Mouse (Mus musculus): Measurements from ENCODE around the gene Cyb5r4. TPM values are rescaled to one million over a fixed set of nuclear protein-coding genes. Genes with fewer than 3 reads are reported as not detected.

Cyb5r4 gene
- polyA plus RNA-seq (2017; shearing (Covaris generic)) = 68.0 TPM

GRCm38 (mm10) chr9:87021778-87022523 lies at the start of gene Cyb5r4:
Gene Cyb5r4, plus strand, starts transcription at chr9:87022014.

GRCm38 (mm10) chr9:87015288-87015937 lies 6.4 kb upstream of the Cyb5r4 start, which contains the start of gene Ripply2:
Gene Ripply2, plus strand, starts transcription at chr9:87015537.

Other genes starting within 250 kb of the Cyb5r4 start
- 0.18 TPM for gene Snap91, start 141.4 kb upstream of the Cyb5r4 start, polyA plus RNA-seq (2017; shearing (Covaris generic))
- gene Ripply2, start 6.5 kb upstream of the Cyb5r4 start, polyA plus RNA-seq (2017; shearing (Covaris generic)) = not detected
- gene Mrap2, start 122.3 kb downstream of the Cyb5r4 start, polyA plus RNA-seq (2017; shearing (Covaris generic)) = not detected
- 8.7 TPM for gene Cep162, start 233.5 kb downstream of the Cyb5r4 start, polyA plus RNA-seq (2017; shearing (Covaris generic))

All from CD4-positive, CD25-positive, alpha-beta regulatory T cell (primary cell).